Mouse (Mus musculus) intestine, embryonic 15.5 days (tissue): Measurements from ENCODE around the gene Sirt7. TPM values are rescaled to one million over a fixed set of nuclear protein-coding genes. Genes with fewer than 3 reads are reported as not detected.

Experiments used
- ATAC-seq: fragments of 200-750 bp; cut with Nextera tagmentation; 2 replicates; pipeline ENCODE4 v1.8.0; 2017; ENCODE audit warnings: moderate TSS enrichment, moderate library complexity
- H3K27ac ChIP-seq: fragments of 300-500 bp; sonication (generic); 2 replicates; pipeline ENCODE4 v1.5.1; 2015; ENCODE audit warnings: mild to moderate bottlenecking, inconsistent platforms
- H3K27me3 ChIP-seq: fragments of 300-500 bp; sonication (generic); replicated peaks from 2 replicates; pipeline ENCODE4 v1.6.1; 2015; ENCODE audit warnings: inconsistent platforms
- H3K36me3 ChIP-seq: fragments of 300-500 bp; sonication (generic); 2 replicates; pipeline ENCODE4 v1.6.1; 2015; ENCODE audit warnings: inconsistent platforms
- H3K4me1 ChIP-seq: fragments of 300-500 bp; sonication (generic); replicated peaks from 2 replicates; pipeline ENCODE4 v1.6.1; 2015; ENCODE audit warnings: inconsistent platforms
- H3K4me2 ChIP-seq: fragments of 300-500 bp; sonication (generic); replicated peaks from 2 replicates; pipeline ENCODE4 v1.6.1; 2015; ENCODE audit warnings: mild to moderate bottlenecking, inconsistent platforms
- H3K4me3 ChIP-seq: fragments of 300-500 bp; sonication (generic); replicated peaks from 2 replicates; pipeline ENCODE4 v1.5.1; 2015; ENCODE audit warnings: inconsistent platforms
- H3K9ac ChIP-seq: fragments of 300-500 bp; sonication (generic); 2 replicates; pipeline ENCODE4 v1.6.1; 2015; ENCODE audit warnings: inconsistent platforms
- H3K9me3 ChIP-seq: fragments of 300-500 bp; sonication (generic); 2 replicates; pipeline ENCODE4 v1.6.1; 2016; ENCODE audit warnings: inconsistent platforms
- WGBS: fragments of 180-500 bp; shearing (Covaris S2); methylation state at CpG from one replicate; pipeline ENCODE4 v1.1.7; 2015; 5-methylcytosine and 5-hydroxymethylcytosine counted together
- polyA plus RNA-seq: library from polyadenylated mRNA; unstranded; fragments of >200 nt; fragmentation: Nextera tagmentation; extraction: Ambion mirVana; gene quantifications from 2 replicates; pipeline ENCODE4 v1.2.1, GENCODE M21; 2015

Sirt7 gene
- polyA plus RNA-seq, 1 experiment from 2014 or later: 40.1 TPM

DNA sequence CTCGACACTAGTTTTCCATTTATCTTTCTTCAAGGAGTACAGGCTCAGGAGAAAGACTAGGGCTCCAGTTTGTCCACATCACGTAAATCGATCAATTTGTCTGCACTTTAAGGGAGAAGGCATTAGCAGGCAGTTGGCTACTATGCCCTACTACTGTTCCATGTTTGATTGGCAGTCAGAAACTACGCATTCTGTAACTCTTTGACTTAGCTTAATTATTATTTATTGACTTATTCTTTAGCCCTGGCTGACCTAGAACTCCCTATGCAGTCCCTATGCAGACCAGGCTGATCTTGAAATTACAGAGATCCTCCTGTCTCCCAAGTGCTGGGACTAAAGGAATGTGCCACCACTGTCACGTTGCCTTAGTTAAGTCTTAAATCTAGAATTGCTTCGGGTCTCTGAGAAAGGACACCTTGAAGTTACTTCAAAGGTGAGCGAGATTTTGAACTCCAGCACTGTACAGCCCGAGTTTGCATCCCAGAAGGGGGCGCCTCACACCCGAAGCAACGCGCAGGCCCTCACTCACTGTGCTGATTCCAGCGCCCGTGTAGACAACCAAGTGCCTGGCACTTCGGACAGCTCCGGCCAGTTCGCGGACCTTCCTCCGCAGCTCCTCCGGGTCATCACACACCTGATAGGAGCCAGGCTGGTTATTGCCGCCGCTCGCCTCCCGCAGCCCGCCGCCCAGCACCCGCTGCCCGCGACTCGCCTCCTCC lies 920 bp downstream of the Sirt7 start:
- Histone ChIP-seq H3K36me3 (peaks cover 19% of the 10 kb centered on the region), H3K4me1 (peaks cover 20% of the 10 kb centered on the region), H3K4me2 (peak overlapping the region; percentile 93), H3K9me3 (no peaks in the 10 kb centered on the region), H3K27ac (peak overlapping the region; percentile 85), H3K27me3 (no peaks in the 10 kb centered on the region), H3K9ac (peak overlapping the region; percentile 78), H3K4me3 (peak overlapping the region; percentile 93)
- ATAC-seq: peak; percentile 82
- 12% methylated on average over 30 of the region's 30 CpGs for WGBS

DNA sequence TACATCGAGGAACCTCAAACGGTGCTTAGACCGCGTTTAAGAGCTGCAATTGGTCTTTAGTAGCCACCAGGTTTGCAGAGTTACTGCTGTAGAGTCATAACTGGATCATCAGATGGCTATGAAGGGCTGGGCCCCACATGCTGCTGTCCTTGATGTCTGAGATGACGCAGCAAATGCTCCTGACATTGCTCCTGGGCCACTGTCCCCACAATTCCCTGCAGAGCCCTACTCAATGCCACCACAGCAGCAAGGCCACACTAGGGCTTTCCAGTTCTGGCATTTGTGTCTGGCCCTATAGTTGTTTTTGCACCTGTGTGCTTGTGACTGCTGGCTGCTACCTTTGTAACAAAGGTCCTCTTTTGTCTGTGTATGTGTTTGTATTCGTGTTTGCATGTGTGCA lies 2.2 kb downstream of the Sirt7 start:
- Histone ChIP-seq H3K9ac (no peak overlapping the region), H3K4me2 (no peak overlapping the region), H3K27ac (no peak overlapping the region), H3K9me3 (no peaks in the 10 kb centered on the region), H3K4me1 (peaks cover 16% of the 10 kb centered on the region), H3K36me3 (peaks cover 20% of the 10 kb centered on the region), H3K27me3 (no peaks in the 10 kb centered on the region), H3K4me3 (no peak overlapping the region)
- 89% methylated on average over 6 of the region's 6 CpGs for WGBS
- no peak for ATAC-seq

DNA sequence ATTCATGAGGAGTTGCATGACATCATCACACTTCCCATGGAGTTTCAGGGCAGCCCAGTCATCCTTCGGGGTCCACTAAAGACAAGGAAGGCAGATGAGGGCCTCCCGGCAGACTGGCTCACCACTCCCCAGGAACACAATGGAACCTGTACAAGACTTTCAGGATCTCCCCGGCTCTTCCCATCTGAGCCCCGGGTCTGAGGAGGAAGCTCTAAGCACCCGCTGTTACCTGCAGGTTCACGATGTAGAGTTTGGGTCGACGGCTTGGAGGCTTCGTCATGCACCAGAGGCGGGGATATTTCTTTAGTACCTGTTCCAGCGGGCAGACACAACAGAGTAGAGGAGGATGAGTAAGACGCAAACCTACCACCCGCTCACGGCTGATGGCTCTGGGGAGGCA lies 4.8 kb downstream of the Sirt7 start:
- peaks cover 16% of the 10 kb centered on the region for H3K36me3 ChIP-seq
- peaks cover 18% of the 10 kb centered on the region for H3K4me1 ChIP-seq
- no peaks in the 10 kb centered on the region for H3K27me3 ChIP-seq
- no peak overlapping the region for H3K4me3 ChIP-seq
- no peak for ATAC-seq
- H3K9me3 ChIP-seq: no peaks in the 10 kb centered on the region
- 94% methylated on average over 14 of the region's 14 CpGs for WGBS
- no peak overlapping the region for H3K4me2 ChIP-seq
- no peak overlapping the region for H3K27ac ChIP-seq
- H3K9ac ChIP-seq: no peak overlapping the region

DNA sequence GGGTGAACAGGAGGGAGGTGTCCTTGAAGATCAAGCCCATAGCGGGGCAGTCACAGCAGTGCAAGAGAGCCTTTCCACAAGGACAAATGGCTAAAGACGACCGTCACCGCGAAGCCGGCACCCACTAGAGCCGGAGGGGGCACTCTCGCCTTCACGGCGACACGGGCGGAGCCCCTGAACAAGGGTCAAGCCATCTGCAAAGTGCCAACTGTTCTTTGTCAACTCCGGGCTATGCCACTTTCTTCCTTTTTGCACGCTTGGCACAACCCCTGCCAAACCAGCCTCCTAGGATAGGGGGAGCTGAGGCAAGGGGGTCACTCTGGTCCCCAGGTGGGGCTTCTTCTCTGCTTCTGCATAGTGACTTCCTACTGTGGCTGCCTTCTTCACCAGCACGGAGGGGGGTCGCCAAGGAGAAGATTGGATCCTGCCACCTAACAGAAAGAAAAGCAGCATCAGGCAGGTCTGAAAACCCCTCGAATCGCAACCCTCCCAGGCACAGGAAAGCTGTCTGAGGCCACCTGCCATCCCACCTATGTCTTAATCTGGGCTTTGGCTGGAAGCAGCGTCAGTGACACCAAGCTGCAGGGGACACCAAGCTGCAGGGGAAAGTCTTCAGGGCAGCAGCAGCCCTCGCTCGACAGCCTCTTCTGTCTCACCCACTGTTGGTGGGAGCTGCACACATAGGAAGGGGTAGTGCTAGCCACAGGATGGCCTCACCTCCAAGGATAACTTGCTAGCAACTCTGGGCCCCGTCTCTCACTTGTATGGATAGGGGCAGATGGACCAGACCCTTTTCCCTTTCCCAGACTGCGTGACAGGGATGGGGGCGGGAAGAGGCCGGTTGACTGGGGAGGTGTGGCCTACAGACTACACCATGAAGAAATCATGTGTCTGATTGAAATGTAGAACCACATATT lies 6.2 kb downstream of the Sirt7 start:
- H3K4me2 ChIP-seq: no peak overlapping the region
- 90% methylated on average over 25 of the region's 25 CpGs for WGBS
- H3K27me3 ChIP-seq: no peaks in the 10 kb centered on the region
- no peaks in the 10 kb centered on the region for H3K9me3 ChIP-seq
- H3K4me3 ChIP-seq: no peak overlapping the region
- peak overlapping the region; percentile 66; the same call in 1 of the 2 replicates for H3K27ac ChIP-seq
- ATAC-seq: no peak
- H3K36me3 ChIP-seq: peaks cover 17% of the 10 kb centered on the region
- peaks cover 14% of the 10 kb centered on the region for H3K4me1 ChIP-seq
- no peak overlapping the region for H3K9ac ChIP-seq

DNA sequence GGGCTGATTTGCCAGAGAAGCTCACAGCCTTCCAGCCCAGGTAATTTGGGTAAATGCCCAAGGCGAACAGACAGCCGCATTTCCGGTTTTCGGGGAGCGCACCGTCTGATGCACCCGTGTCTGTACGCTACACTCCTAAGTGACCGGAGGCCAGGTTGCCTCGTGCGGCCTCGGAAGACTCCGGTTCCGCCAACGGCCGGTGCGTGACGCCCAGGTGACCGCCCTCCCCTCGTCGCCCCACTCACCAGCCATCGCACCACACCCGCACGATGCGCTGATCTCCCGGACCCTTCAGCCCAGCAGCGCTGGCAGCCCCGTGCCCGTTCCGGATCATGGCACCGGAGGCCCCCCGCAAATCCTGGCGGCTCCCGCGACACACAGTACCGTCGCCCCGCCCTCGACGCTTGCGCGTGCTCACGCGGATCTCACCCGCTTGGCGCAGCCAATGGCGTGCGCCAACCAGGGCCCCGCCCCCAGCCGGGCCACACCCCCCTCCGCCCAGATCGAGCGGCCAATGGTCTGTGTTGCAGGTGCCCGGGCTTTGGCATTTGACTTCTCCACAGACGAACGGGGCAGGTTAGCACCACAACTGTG lies 7.4 kb downstream of the Sirt7 start, which contains the start of gene Pcyt2:
Gene Pcyt2, minus strand, starts transcription at position 418 of the 594 bp plus-strand sequence.
- Histone ChIP-seq H3K27ac (peak within 1 kb of the TSS; percentile 87), H3K36me3 (peaks cover 29% of the 10 kb centered on the region)

DNA sequence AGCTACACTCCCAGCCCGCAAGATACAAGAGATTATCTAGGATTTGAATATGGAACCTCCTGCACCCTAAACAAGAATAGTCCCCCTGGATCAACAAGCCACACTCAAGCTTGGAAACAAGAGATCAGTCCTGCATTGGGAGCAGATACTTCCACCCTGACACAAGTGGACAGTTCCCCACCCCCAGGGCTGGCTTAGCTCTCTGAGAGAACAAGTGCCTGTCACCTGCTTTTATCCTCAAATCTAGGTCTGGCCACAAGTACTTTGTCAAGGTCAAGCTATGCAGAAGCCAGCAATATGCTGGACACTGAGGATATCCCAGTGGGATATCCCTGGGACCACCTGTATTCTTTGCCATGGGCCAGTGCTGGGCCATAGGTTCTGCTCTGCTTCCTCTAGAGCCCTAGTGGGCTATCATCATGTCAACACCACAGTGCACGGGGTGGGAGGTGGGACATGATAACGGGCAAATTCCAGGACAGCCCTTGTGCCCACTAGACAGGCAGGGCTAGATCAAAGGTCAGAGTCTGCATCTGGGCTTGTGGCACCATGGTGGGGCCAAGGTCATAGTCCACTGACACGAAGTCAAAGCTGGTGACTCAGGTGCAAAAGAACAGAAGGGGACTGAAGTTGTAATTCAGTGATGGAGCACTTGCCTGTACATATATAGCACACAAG lies 8.3 kb downstream of the Sirt7 start:
- peak; percentile 18 for ATAC-seq
- Histone ChIP-seq H3K9me3 (no peaks in the 10 kb centered on the region), H3K36me3 (peaks cover 37% of the 10 kb centered on the region), H3K27ac (peak overlapping the region; percentile 87), H3K27me3 (no peaks in the 10 kb centered on the region), H3K9ac (peak overlapping the region; percentile 79), H3K4me1 (peaks cover 11% of the 10 kb centered on the region), H3K4me3 (peak overlapping the region; percentile 82), H3K4me2 (peak overlapping the region; percentile 74)
- WGBS: 34% methylated on average over 4 of the region's 4 CpGs

More for the DNA sequence above, 7.4 kb downstream of the Sirt7 start, which contains the start of gene Pcyt2:
- peak within 1 kb of the TSS; percentile 82 for H3K4me3 ChIP-seq
- H3K4me2 ChIP-seq: peak within 1 kb of the TSS; percentile 74
- H3K9ac ChIP-seq: peak within 1 kb of the TSS; percentile 79
- H3K4me1 ChIP-seq: peaks cover 11% of the 10 kb centered on the region
- no peaks in the 10 kb centered on the region for H3K27me3 ChIP-seq
- under 1% methylated on average over 56 of the region's 56 CpGs for whole genome bisulfite sequencing
- peak; percentile 97 for ATAC-seq
- H3K9me3 ChIP-seq: no peaks in the 10 kb centered on the region

DNA sequence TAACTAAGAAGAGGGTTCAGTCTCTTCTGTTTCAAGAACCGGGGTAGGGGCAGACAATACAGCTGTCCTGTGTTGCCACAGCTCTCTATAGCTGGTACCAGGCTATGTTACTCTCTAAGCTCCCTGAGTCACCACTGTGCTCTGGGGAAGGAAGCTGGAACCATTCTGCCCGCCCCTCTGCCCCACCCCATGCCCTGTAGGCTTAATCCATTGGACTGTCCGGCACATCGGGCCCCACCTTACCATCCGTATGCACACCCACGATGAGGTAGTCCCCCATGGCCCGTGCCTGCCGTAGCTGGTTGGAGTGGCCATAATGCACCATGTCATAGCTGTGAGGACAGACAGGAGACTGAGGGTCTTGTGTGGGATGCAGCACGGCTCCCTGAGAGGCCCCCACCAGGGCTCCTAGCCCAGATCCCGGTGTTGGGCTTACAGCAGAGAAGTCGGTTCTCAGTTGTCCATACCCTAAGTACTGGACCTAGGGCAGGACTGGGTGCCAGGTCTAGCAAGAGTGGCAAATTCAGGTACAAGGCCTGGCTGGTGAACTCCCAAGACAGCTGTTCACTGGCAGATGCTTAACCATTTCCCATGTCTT lies 9.3 kb downstream of the Sirt7 start:
- Histone ChIP-seq H3K9me3 (no peaks in the 10 kb centered on the region), H3K27ac (no peak overlapping the region), H3K9ac (peak overlapping the region; percentile 39; the same call in 1 of the 2 replicates), H3K36me3 (peaks cover 45% of the 10 kb centered on the region), H3K27me3 (no peaks in the 10 kb centered on the region), H3K4me3 (peak overlapping the region; percentile 12; the same call in 1 of the 2 replicates), H3K4me1 (peaks cover 11% of the 10 kb centered on the region), H3K4me2 (peak overlapping the region; percentile 74)
- ATAC-seq: no peak
- whole genome bisulfite sequencing: 91% methylated on average over 11 of the region's 11 CpGs

DNA sequence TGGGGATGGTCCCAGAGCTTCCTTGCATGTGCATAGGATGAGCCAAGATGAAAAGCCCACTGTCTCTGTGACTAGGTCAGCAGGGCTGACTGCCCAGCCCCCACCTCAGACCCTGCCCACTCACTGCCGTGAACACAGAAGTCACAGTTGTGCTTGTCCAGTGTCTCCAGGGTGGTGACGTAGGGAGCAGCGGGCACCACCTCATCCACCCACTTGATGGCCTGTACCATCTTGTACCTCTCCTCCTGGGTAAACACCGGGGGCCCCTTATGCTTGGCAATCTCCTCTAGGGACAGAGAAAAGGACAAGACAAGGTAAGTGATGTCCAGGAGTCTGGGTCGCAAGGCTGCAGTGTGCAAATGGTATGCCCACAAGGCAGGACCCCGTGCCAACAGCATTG lies 9.9 kb downstream of the Sirt7 start:
- no peak overlapping the region for H3K4me3 ChIP-seq
- WGBS: 93% methylated on average over 6 of the region's 6 CpGs
- peaks cover 40% of the 10 kb centered on the region for H3K36me3 ChIP-seq
- no peaks in the 10 kb centered on the region for H3K9me3 ChIP-seq
- no peaks in the 10 kb centered on the region for H3K27me3 ChIP-seq
- 0 out of 2 replicates have a peak overlapping the region, but pooled peaks have one; percentile 39 for H3K9ac ChIP-seq
- peaks cover 11% of the 10 kb centered on the region for H3K4me1 ChIP-seq
- ATAC-seq: no peak
- peak overlapping the region; percentile 74; the same call in 1 of the 2 replicates for H3K4me2 ChIP-seq
- H3K27ac ChIP-seq: no peak overlapping the region

DNA sequence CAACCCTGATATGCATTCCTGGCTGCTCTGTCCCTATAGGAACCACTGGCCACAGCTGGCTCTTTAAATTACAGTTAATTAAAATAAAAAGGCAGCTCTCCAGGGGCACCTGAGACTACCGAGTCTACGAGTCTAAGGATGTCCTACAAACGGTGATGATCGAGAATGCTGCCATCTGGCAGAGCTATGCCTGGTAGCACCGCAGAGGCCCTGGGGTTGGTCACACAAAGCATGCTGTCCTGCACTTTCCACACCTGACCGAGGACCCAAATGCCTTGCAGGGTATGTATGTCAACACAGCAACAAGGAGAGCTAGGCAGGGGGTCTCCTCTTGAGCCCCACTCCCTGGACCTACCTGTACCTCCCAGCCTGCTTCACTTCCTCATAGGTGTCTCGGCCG lies 11.1 kb downstream of the Sirt7 start:
- 85% methylated on average over 8 of the region's 8 CpGs for WGBS

DNA sequence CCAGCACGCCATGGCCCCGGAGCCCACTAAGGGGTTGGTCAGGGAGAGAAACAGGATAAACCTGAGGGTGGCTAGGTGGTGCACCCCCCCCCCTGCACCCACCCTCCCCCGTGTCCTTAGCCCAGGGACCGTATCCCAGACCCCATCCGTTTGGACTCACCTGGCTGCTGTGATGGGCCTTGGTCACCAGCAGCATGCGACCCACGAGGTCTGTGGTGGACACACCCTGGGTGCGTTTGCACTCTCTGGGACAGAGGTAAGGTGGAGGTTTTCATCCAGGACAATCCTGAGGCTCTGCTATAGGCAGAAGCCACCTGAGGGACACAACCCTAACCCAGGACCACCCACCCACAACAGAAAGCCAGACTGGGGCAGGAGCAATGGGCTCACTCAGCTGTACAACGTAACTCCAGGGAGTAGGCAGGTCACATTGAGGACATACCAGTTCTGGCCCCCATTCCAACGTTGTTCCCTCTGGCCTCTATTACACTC lies 11.5 kb downstream of the Sirt7 start:
- Histone ChIP-seq H3K4me3 (no peak overlapping the region), H3K9ac (no peak overlapping the region), H3K4me2 (no peak overlapping the region), H3K27me3 (no peaks in the 10 kb centered on the region), H3K27ac (no peak overlapping the region), H3K36me3 (peaks cover 30% of the 10 kb centered on the region), H3K9me3 (no peaks in the 10 kb centered on the region), H3K4me1 (peaks cover 20% of the 10 kb centered on the region)
- WGBS: 88% methylated on average over 10 of the region's 10 CpGs
- no peak for ATAC-seq

More for the DNA sequence above, 11.1 kb downstream of the Sirt7 start:
- H3K36me3 ChIP-seq: peaks cover 35% of the 10 kb centered on the region
- H3K9ac ChIP-seq: no peak overlapping the region
- H3K4me3 ChIP-seq: no peak overlapping the region
- H3K4me1 ChIP-seq: peaks cover 16% of the 10 kb centered on the region
- H3K27me3 ChIP-seq: no peaks in the 10 kb centered on the region
- H3K4me2 ChIP-seq: no peak overlapping the region
- H3K9me3 ChIP-seq: no peaks in the 10 kb centered on the region
- H3K27ac ChIP-seq: no peak overlapping the region
- ATAC-seq: no peak

DNA sequence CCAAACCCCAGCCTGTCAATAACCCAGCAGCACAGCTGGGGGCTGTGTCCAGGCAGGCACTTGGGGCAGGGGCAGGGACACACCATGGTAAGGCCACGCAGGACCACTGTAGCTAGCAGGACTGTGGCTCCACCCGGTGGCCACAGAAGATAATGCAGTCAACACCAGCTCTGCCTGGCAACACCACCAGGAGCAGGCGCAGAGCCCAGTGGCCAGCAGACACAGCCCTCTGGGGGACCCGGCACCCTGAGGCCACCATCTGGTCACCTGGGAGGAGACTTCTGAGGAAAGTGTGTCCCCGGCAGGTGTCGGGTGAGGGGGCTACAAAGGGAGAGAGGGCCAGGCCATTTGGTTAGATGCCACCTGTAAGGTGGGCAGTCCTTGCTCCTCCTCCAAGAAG lies 12.3 kb downstream of the Sirt7 start:
- 50% methylated on average over 6 of the region's 6 CpGs for WGBS
- ATAC-seq: no peak
- H3K36me3 ChIP-seq: peaks cover 29% of the 10 kb centered on the region

More for the DNA sequence above, 12.3 kb downstream of the Sirt7 start:
- Histone ChIP-seq H3K9me3 (no peaks in the 10 kb centered on the region), H3K27ac (no peak overlapping the region), H3K9ac (no peak overlapping the region), H3K4me2 (no peak overlapping the region), H3K27me3 (no peaks in the 10 kb centered on the region), H3K4me3 (no peak overlapping the region), H3K4me1 (peaks cover 28% of the 10 kb centered on the region)
